Mouse (Mus musculus) bone marrow, adult 2 months (tissue): ENCODE measurements around the gene Adgrv1.

Source experiments
- CTCF ChIP-seq: fragments of 200-500 bp; IDR thresholded peaks from 2 replicates; pipeline ENCODE4 v1.5.1; 2011; ENCODE audit warnings: low read length, control low read depth; ENCODE audit not compliant: control insufficient read depth, insufficient read depth
- POLR2A ChIP-seq: fragments of 200-500 bp; IDR thresholded peaks from 2 replicates; pipeline ENCODE4 v1.6.1; 2011; ENCODE audit warnings: low read depth, mild to moderate bottlenecking, control low read depth, low read length, borderline replicate concordance; ENCODE audit not compliant: control insufficient read depth

DNA sequence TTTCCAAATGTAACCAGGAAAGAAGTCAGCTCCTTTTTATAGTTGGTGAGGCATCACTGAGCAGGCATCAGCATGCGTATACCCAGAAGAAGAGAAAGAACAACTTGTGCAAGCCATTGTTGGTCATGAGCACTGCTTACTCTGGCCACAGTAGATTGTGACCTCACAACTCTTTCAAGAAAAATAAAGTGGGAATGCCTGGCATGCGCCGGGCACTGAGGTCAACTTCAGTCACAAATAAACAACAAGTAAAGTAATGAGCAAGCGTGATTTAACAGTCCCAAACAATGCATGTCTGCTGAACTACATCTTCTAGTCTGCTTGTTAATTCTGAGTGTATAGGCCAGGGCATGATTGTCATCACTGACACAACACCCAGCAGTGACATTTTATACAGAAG lies 499.6 kb downstream of the Adgrv1 start:
- TF ChIP-seq CTCF (no peak), POLR2A (no peak)
